Mouse (Mus musculus): ENCODE data around the gene Prelid1. TPM values are rescaled to one million over a fixed set of nuclear protein-coding genes. Genes with fewer than 3 reads are reported as not detected.

The Prelid1 gene
- total and polyA plus RNA-seq, 2 experiments from 2014 or later = 210 to 318 TPM

- Histone ChIP-seq H3K9ac (replicated peaks; ENCODE audit: low read length, poor library complexity, severe bottlenecking) (no peak overlapping the region), H3K36me3 (ENCODE audit: insufficient read depth, low read length) (peaks cover 61% of the 10 kb centered on the region), H3K27ac (ENCODE audit: low read depth, low read length) (no peak overlapping the region), H3K4me1 (ENCODE audit: insufficient read depth, low read length) (no peaks in the 10 kb centered on the region), H3K4me2 (ENCODE audit: low read depth, low read length, poor library complexity, severe bottlenecking) (no peak overlapping the region), H3K27me3 (ENCODE audit: insufficient read depth, low read length) (no peaks in the 10 kb centered on the region), H3K9me3 (ENCODE audit: low read length) (no peaks in the 10 kb centered on the region), H3K4me3 (ENCODE audit: low read depth, low read length) (no peak overlapping the region)
- TF ChIP-seq CTCF (IDR thresholded peaks at IDR 0.05) = no peak
- ATAC-seq (ENCODE audit: low FRiP score) (no peak), DNase-seq (ENCODE audit: low spot score) (no peak)
- 93% methylated on average over 8 of the region's 8 CpGs for WGBS
These were observed 8.2 kb upstream of the Prelid1 start for GRCm38 (mm10) chr13:55312028-55312630.

DNA sequence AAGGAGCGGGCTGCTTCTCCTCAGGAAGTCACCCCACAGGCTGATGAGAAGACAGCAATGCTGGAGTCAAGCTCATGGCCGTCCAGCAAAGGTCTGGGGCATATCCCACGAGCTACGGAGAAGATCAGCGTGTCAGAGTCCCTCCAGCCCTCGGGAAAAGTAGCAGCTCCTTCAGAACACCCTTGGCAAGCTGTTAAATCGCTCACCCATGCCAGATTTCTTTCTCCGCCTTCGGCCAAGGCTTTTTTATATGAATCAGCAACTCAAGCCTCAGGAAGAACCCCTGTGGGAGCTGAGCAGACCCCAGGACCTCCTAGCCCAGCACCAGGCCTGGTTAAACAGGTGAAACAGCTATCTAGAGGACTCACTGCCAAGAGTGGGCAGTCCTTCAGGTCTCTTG lies 7.2 kb upstream of the Prelid1 start:
- H3K36me3 ChIP-seq (ENCODE audit: insufficient read depth, low read length) = peaks cover 52% of the 10 kb centered on the region
- ATAC-seq (ENCODE audit: low FRiP score) = no peak
- 88% methylated on average over 9 of the region's 9 CpGs for WGBS

GRCm38 (mm10) chr13:55314891-55315412 lies 5.3 kb upstream of the Prelid1 start:
- Histone ChIP-seq H3K27ac (ENCODE audit: low read depth, low read length) (no peak overlapping the region), H3K4me3 (ENCODE audit: low read depth, low read length) (no peak overlapping the region), H3K36me3 (ENCODE audit: insufficient read depth, low read length) (peaks cover 53% of the 10 kb centered on the region), H3K9me3 (ENCODE audit: low read length) (no peaks in the 10 kb centered on the region), H3K4me2 (ENCODE audit: low read depth, low read length, poor library complexity, severe bottlenecking) (no peak overlapping the region), H3K9ac (replicated peaks; ENCODE audit: low read length, poor library complexity, severe bottlenecking) (no peak overlapping the region), H3K4me1 (ENCODE audit: insufficient read depth, low read length) (no peaks in the 10 kb centered on the region), H3K27me3 (ENCODE audit: insufficient read depth, low read length) (no peaks in the 10 kb centered on the region)
- no peak for ATAC-seq (ENCODE audit: low FRiP score)
- 86% methylated on average over 2 of the region's 2 CpGs for WGBS
- TF ChIP-seq CTCF (IDR thresholded peaks at IDR 0.05) = no peak
- DNase-seq (ENCODE audit: low spot score) = no peak

More for the DNA sequence above, 7.2 kb upstream of the Prelid1 start:
- TF ChIP-seq CTCF (IDR thresholded peaks at IDR 0.05) = no peak
- H3K9me3 ChIP-seq (ENCODE audit: low read length) = no peaks in the 10 kb centered on the region
- no peak overlapping the region for H3K27ac ChIP-seq (ENCODE audit: low read depth, low read length)
- no peak overlapping the region for H3K4me3 ChIP-seq (ENCODE audit: low read depth, low read length)
- no peaks in the 10 kb centered on the region for H3K27me3 ChIP-seq (ENCODE audit: insufficient read depth, low read length)
- DNase-seq (ENCODE audit: low spot score) = no peak
- no peak overlapping the region for H3K4me2 ChIP-seq (ENCODE audit: low read depth, low read length, poor library complexity, severe bottlenecking)
- no peak overlapping the region for H3K9ac ChIP-seq (replicated peaks; ENCODE audit: low read length, poor library complexity, severe bottlenecking)
- H3K4me1 ChIP-seq (ENCODE audit: insufficient read depth, low read length) = no peaks in the 10 kb centered on the region

DNA sequence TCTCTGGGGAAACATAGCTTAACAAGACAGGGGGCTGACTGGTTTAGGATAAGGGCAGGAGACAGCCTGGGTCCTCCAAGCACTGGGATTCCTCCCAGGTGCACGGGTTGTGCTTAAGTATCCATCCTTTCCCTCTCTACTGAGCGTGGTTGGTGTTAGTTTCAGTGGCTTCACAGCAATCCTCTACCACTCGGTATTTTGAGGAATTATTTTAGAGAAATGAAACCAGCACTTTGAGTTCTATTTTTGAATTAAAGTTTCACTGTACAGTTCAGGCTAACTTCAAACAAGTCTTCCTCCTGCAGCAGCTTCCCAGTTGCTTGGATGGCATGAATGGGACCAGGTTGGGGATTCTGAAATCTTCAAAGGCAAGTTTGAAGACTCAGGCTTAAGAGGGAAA lies 1.9 kb upstream of the Prelid1 start:
- H3K9ac ChIP-seq (replicated peaks; ENCODE audit: low read length, poor library complexity, severe bottlenecking) = no peak overlapping the region
- DNase-seq (ENCODE audit: low spot score) (no peak), ATAC-seq (ENCODE audit: low FRiP score) (no peak)
- TF ChIP-seq CTCF (IDR thresholded peaks at IDR 0.05) = no peak
- no peak overlapping the region for H3K4me2 ChIP-seq (ENCODE audit: low read depth, low read length, poor library complexity, severe bottlenecking)
- H3K9me3 ChIP-seq (ENCODE audit: low read length) = no peaks in the 10 kb centered on the region
- no peaks in the 10 kb centered on the region for H3K27me3 ChIP-seq (ENCODE audit: insufficient read depth, low read length)
- H3K27ac ChIP-seq (ENCODE audit: low read depth, low read length) = no peak overlapping the region
- WGBS = 85% methylated on average over 3 of the region's 3 CpGs
- peaks cover 8% of the 10 kb centered on the region for H3K4me1 ChIP-seq (ENCODE audit: insufficient read depth, low read length)
- no peak overlapping the region for H3K4me3 ChIP-seq (ENCODE audit: low read depth, low read length)
- peaks cover 24% of the 10 kb centered on the region for H3K36me3 ChIP-seq (ENCODE audit: insufficient read depth, low read length)

DNA sequence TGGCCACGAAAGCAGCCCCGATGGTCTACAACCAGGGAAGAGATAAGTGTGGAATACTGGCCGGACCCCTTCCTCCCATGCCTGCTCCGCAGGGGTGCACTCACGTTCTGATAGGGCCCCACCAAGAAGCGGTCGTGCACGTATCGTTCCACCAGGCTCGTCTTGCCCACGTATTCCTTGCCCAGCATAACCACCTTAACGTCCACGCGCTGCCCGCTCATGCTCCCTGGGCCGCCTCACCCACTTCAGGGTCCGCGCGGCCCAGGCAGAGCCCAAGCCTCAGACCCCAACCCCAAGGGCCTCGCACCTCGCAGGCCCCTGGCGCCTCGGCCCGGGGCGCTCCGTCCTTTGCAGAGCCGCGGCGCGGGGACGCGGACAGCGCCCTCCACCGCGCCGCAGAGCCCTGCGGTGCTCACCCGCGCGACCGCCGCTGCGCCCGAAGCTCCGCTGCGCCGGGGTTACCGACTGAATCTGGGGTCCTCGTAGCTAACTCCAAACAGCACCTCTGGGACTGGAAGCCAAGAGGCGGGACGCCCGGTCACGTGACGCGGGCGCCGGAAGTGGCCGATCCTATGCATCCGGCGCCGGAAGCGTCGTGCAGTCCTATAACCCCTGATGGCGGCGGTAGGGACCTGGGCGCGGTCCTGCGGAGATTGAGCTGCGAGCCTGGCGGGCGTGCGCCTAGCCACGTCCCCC lies 1.3 kb downstream of the Prelid1 start, which contains the start of gene Rab24:
Gene Rab24 (minus strand): TSS at position 513 of the 696 bp plus-strand sequence.
- Histone ChIP-seq H3K4me1 (ENCODE audit: insufficient read depth, low read length) (peaks cover 11% of the 10 kb centered on the region), H3K36me3 (ENCODE audit: insufficient read depth, low read length) (peaks cover 23% of the 10 kb centered on the region), H3K4me3 (ENCODE audit: low read depth, low read length) (peak within 1 kb of the TSS; percentile 99), H3K4me2 (ENCODE audit: low read depth, low read length, poor library complexity, severe bottlenecking) (peak within 1 kb of the TSS; percentile 86), H3K27me3 (ENCODE audit: insufficient read depth, low read length) (no peaks in the 10 kb centered on the region), H3K9ac (replicated peaks; ENCODE audit: low read length, poor library complexity, severe bottlenecking) (peak within 1 kb of the TSS; percentile 91), H3K9me3 (ENCODE audit: low read length) (no peaks in the 10 kb centered on the region), H3K27ac (ENCODE audit: low read depth, low read length) (peak within 1 kb of the TSS; percentile 76)
- no peak for TF ChIP-seq CTCF (IDR thresholded peaks at IDR 0.05)
- under 1% methylated on average over 73 of the region's 73 CpGs for WGBS
- ATAC-seq (ENCODE audit: low FRiP score) (peak; percentile 87), DNase-seq (ENCODE audit: low spot score) (peak; percentile 96)

All from midbrain, postnatal 0 days (tissue).